Mouse (Mus musculus) hindbrain, postnatal 0 days (tissue): ENCODE measurements at regions not wholly inside any gene's neighbourhood (a gene's known extent, or its start where the extent isn't known, plus 50 kb on each side); places are given as distances from the start of the nearest gene placed in this dataset.

Experiments
- ATAC-seq: fragments of 200-750 bp; cut with Nextera tagmentation; 2 replicates; pipeline ENCODE4 v1.8.0; 2017; ENCODE audit warnings: mild to moderate bottlenecking, moderate TSS enrichment, moderate library complexity
- DNase-seq: peaks from one replicate; pipeline ENCODE4 v3.0.0-alpha.2; 2015; ENCODE audit warnings: low spot score
- H3K27ac ChIP-seq: fragments of 300-500 bp; sonication (generic); 2 replicates; pipeline ENCODE4 v1.5.1; 2014; ENCODE audit warnings: mild to moderate bottlenecking
- H3K27me3 ChIP-seq: fragments of 300-500 bp; sonication (generic); 2 replicates; pipeline ENCODE4 v1.6.1; 2014; ENCODE audit warnings: low read length, mixed read lengths; ENCODE audit not compliant: insufficient read depth
- H3K36me3 ChIP-seq: fragments of 300-500 bp; sonication (generic); 2 replicates; pipeline ENCODE4 v1.6.1; 2014; ENCODE audit warnings: low read length, mixed read lengths; ENCODE audit not compliant: insufficient read depth
- H3K4me1 ChIP-seq: fragments of 300-500 bp; sonication (generic); 2 replicates; pipeline ENCODE4 v1.6.1; 2014; ENCODE audit warnings: antibody characterized with exemption, low read length, mixed read lengths; ENCODE audit not compliant: insufficient read depth
- H3K4me2 ChIP-seq: fragments of 300-500 bp; sonication (generic); 2 replicates; pipeline ENCODE4 v1.6.1; 2014; ENCODE audit warnings: low read depth, mild to moderate bottlenecking, low read length, moderate library complexity, mixed read lengths
- H3K4me3 ChIP-seq: fragments of 300-500 bp; sonication (generic); 2 replicates; pipeline ENCODE4 v1.5.1; 2014; ENCODE audit warnings: low read length
- H3K9ac ChIP-seq: fragments of 300-500 bp; sonication (generic); replicated peaks from 2 replicates; pipeline ENCODE4 v1.6.1; 2014; ENCODE audit warnings: mild to moderate bottlenecking, low read length, moderate library complexity, mixed read lengths
- H3K9me3 ChIP-seq: fragments of 300-500 bp; sonication (generic); 2 replicates; pipeline ENCODE4 v1.6.1; 2016; ENCODE audit warnings: low read length, mixed read lengths
- CTCF ChIP-seq: IDR thresholded peaks from 2 replicates; pipeline ENCODE4 v1.5.1; 2016; ENCODE audit warnings: antibody characterized with exemption, control low read depth, low read depth
- whole genome bisulfite sequencing: fragments of 180-500 bp; shearing (Covaris S2); extraction: QIAGEN DNeasy Blood & Tissue Kit; methylation state at CpG from one replicate; pipeline ENCODE4 v1.1.7; 2014; 5-methylcytosine and 5-hydroxymethylcytosine counted together

- no peak overlapping the region for H3K4me2 ChIP-seq
- no peaks in the 10 kb centered on the region for H3K9me3 ChIP-seq
- no peak overlapping the region for H3K27ac ChIP-seq
- no peak for TF ChIP-seq CTCF
- H3K36me3 ChIP-seq = no peaks in the 10 kb centered on the region
- DNase-seq (no peak), ATAC-seq (no peak)
- H3K9ac ChIP-seq = no peak overlapping the region
- no peaks in the 10 kb centered on the region for H3K4me1 ChIP-seq
- no peaks in the 10 kb centered on the region for H3K27me3 ChIP-seq
- no peak overlapping the region for H3K4me3 ChIP-seq
Observed at GRCm38 (mm10) chr13:33721851-33722250, 60.6 kb downstream of the Serpinb6d start.

DNA sequence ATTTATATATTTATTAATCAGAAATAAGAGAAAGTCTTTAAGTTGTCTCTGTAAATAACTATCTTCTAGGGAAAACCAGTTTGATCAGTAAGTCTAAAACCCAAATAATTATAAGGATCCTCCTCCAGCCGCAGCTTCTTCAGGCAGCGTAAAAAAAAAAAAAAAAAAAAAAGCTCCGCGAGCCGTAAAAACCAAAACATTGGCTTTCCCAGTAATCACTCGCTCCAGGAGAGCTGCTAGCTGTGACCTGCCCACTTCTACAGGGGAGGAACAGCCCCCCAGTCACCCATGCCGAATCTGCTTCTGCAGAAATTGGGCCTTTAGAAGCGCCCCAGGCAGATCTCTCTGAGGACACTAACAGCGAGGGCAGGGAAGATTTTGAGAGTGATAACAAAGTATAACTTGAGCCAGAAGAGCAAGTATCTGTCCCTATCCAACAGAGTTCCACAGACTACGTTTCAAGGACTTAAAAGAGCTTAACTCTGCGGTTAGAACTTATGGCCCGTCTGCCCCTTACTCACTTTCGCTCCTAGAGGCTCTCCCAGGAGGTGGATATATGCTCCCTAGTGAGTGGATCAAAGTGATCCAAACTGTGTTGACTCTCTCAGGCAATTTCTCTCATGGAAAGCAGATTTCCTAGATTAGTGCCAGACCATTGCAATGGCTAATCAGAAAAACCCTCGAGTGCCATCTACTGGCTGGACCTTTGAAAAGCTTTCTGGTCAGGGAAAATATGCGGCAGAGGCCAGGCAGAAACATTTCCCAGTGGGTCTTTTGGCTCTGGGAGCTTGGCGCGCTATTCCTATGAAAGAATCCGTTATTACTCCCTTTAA lies 80.7 kb downstream of the Serpinb6e start:
- WGBS = 53% methylated on average over 18 of the region's 18 CpGs
- Histone ChIP-seq H3K4me2 (no peak overlapping the region), H3K27me3 (no peaks in the 10 kb centered on the region), H3K27ac (no peak overlapping the region), H3K4me1 (no peaks in the 10 kb centered on the region), H3K4me3 (no peak overlapping the region), H3K9me3 (0 out of 2 replicates have a peak, but pooled peaks cover 3% of the 10 kb centered on the region), H3K9ac (no peak overlapping the region), H3K36me3 (no peaks in the 10 kb centered on the region)
- TF ChIP-seq CTCF = peak; percentile 63
- DNase-seq (peak; percentile 75), ATAC-seq (no peak)

DNA sequence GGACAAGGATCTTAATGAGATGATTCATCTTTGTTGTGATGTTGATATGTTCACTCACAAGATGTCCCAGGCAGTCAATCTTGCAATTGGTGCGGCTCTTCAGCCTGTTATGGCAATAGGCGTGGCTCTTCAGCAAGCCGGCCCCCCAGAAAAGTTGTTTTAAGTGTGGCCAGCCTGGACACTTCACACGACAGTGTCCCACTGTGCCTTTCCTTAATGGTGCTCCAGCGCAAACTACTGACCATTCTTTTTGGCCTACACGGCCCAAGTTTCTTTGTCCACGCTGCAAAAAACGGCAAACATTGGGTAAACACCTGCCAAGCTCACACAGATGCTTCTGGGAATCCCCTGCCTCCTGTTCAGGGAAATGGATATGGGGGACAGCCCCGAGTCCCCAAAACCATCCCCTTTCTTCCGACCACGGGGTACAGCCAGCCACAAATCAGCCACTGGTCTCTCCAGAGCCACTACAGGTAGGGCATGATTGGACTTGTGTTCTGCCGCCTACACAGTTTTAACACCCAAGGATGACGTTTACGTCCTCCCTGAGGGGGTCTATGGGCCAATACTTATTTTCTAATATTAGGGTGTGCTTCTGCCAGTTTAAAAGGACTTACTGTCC lies 79.8 kb downstream of the Serpinb6e start:
- Histone ChIP-seq H3K27ac (no peak overlapping the region), H3K27me3 (no peaks in the 10 kb centered on the region), H3K4me1 (no peaks in the 10 kb centered on the region), H3K36me3 (no peaks in the 10 kb centered on the region), H3K4me3 (no peak overlapping the region), H3K4me2 (no peak overlapping the region), H3K9me3 (0 out of 2 replicates have a peak, but pooled peaks cover 3% of the 10 kb centered on the region), H3K9ac (no peak overlapping the region)
- no peak for TF ChIP-seq CTCF
- DNase-seq = no peak
- WGBS = 85% methylated on average over 14 of the region's 14 CpGs
- no peak for ATAC-seq
